Mouse (Mus musculus): Measurements from ENCODE around the gene Cacna1e.

The Cacna1e gene

GRCm38 (mm10) chr1:154528803-154529202, 355.5 kb downstream of the Cacna1e start:
- no peak for DNase-seq (ENCODE audit: low spot score in 2 of 2)

GRCm38 (mm10) chr1:154520715-154521114, 363.6 kb downstream of the Cacna1e start:
- no peak for DNase-seq (ENCODE audit: low spot score in 2 of 2)

GRCm38 (mm10) chr1:154515350-154515749, 369.0 kb downstream of the Cacna1e start:
- no peak for DNase-seq (ENCODE audit: low spot score in 2 of 2)

GRCm38 (mm10) chr1:154511736-154512135, 372.6 kb downstream of the Cacna1e start:
- no peak for DNase-seq (ENCODE audit: low spot score in 2 of 2)

- no peak for DNase-seq (ENCODE audit: low spot score in 2 of 2)
These were observed 380.3 kb downstream of the Cacna1e start for GRCm38 (mm10) chr1:154504005-154504404.

- DNase-seq (ENCODE audit: low spot score in 2 of 2): no peak
These were observed 383.4 kb downstream of the Cacna1e start for GRCm38 (mm10) chr1:154500869-154501268.

GRCm38 (mm10) chr1:154500187-154500866, 384.0 kb downstream of the Cacna1e start:
- no peak for DNase-seq (ENCODE audit: low spot score in 2 of 2)

- DNase-seq (ENCODE audit: low spot score in 2 of 2): no peak
These were observed 385.5 kb downstream of the Cacna1e start for GRCm38 (mm10) chr1:154498821-154499220.

GRCm38 (mm10) chr1:154491071-154491470, 393.2 kb downstream of the Cacna1e start:
- no peak for DNase-seq (ENCODE audit: low spot score in 2 of 2)

GRCm38 (mm10) chr1:154476671-154477070, 407.6 kb downstream of the Cacna1e start:
- DNase-seq (ENCODE audit: low spot score in 2 of 2): no peak

GRCm38 (mm10) chr1:154475706-154476105, 408.6 kb downstream of the Cacna1e start:
- DNase-seq (ENCODE audit: low spot score in 2 of 2): no peak

GRCm38 (mm10) chr1:154474156-154474555, 410.1 kb downstream of the Cacna1e start:
- DNase-seq (ENCODE audit: low spot score in 2 of 2): no peak

GRCm38 (mm10) chr1:154467265-154467664, 417.0 kb downstream of the Cacna1e start:
- no peak for DNase-seq (ENCODE audit: low spot score in 2 of 2)

GRCm38 (mm10) chr1:154461521-154461920, 422.8 kb downstream of the Cacna1e start:
- DNase-seq (ENCODE audit: low spot score in 2 of 2): no peak

GRCm38 (mm10) chr1:154460067-154460466, 424.2 kb downstream of the Cacna1e start:
- DNase-seq (ENCODE audit: low spot score in 2 of 2): no peak

GRCm38 (mm10) chr1:154458601-154459000, 425.7 kb downstream of the Cacna1e start:
- no peak for DNase-seq (ENCODE audit: low spot score in 2 of 2)

- DNase-seq (ENCODE audit: low spot score in 2 of 2): no peak
These were observed 433.5 kb downstream of the Cacna1e start for GRCm38 (mm10) chr1:154450799-154451198.

GRCm38 (mm10) chr1:154446456-154446855, 437.8 kb downstream of the Cacna1e start:
- DNase-seq (ENCODE audit: low spot score in 2 of 2): no peak

GRCm38 (mm10) chr1:154433520-154433919, 450.8 kb downstream of the Cacna1e start:
- DNase-seq (ENCODE audit: low spot score in 2 of 2): no peak

GRCm38 (mm10) chr1:154433112-154433511, 451.2 kb downstream of the Cacna1e start:
- DNase-seq (ENCODE audit: low spot score in 2 of 2): no peak

- no peak for DNase-seq (ENCODE audit: low spot score in 2 of 2)
These were observed 456.0 kb downstream of the Cacna1e start for GRCm38 (mm10) chr1:154428276-154428675.

GRCm38 (mm10) chr1:154418278-154418677, 466.0 kb downstream of the Cacna1e start:
- no peak for DNase-seq (ENCODE audit: low spot score in 2 of 2)

- DNase-seq (ENCODE audit: low spot score in 2 of 2): no peak
These were observed 467.7 kb downstream of the Cacna1e start for GRCm38 (mm10) chr1:154416384-154417155.
